Mouse (Mus musculus): Measurements from ENCODE around the gene Hoxb6. TPM values are rescaled to one million over a fixed set of nuclear protein-coding genes. Genes with fewer than 3 reads are reported as not detected.
A peak's percentile ranks its signal among the peaks of the same experiment; 100 is the strongest.

Hoxb6 gene
- polyA plus RNA-seq, 1 experiment from 2014 or later, result 11.6 TPM

GRCm38 (mm10) chr11:96277151-96278044 lies 14.9 kb upstream of the Hoxb6 start:
- no peak overlapping the region for H3K4me3 ChIP-seq (ENCODE audit: low read length)
- ATAC-seq (ENCODE audit: low read depth), result no peak
- H3K9me3 ChIP-seq (ENCODE audit: control insufficient read depth, low read length), result no peaks in the 10 kb centered on the region
- H3K36me3 ChIP-seq (ENCODE audit: control insufficient read depth, insufficient read depth, low read length), result no peaks in the 10 kb centered on the region
- H3K27me3 ChIP-seq (ENCODE audit: control insufficient read depth, insufficient read depth, low read depth, low read length), result peaks cover 89% of the 10 kb centered on the region
- 4% methylated on average over 35 of the region's 35 CpGs for WGBS
- peaks cover 3% of the 10 kb centered on the region for H3K4me1 ChIP-seq (replicated peaks; ENCODE audit: control insufficient read depth, insufficient read depth, low read length)
- no peak overlapping the region for H3K9ac ChIP-seq (ENCODE audit: low read length)
- H3K4me2 ChIP-seq (ENCODE audit: low read depth, low read length), result no peak overlapping the region
- H3K27ac ChIP-seq (ENCODE audit: low read length), result no peak overlapping the region

- Histone ChIP-seq H3K27ac (ENCODE audit: low read length) (no peak overlapping the region), H3K9me3 (ENCODE audit: control insufficient read depth, low read length) (no peaks in the 10 kb centered on the region), H3K4me3 (ENCODE audit: low read length) (no peak overlapping the region), H3K4me1 (replicated peaks; ENCODE audit: control insufficient read depth, insufficient read depth, low read length) (peaks cover 4% of the 10 kb centered on the region; the same call in 1 of the 2 replicates), H3K27me3 (ENCODE audit: control insufficient read depth, insufficient read depth, low read depth, low read length) (peaks cover 87% of the 10 kb centered on the region), H3K36me3 (ENCODE audit: control insufficient read depth, insufficient read depth, low read length) (no peaks in the 10 kb centered on the region), H3K4me2 (ENCODE audit: low read depth, low read length) (no peak overlapping the region), H3K9ac (ENCODE audit: low read length) (no peak overlapping the region)
- 24% methylated on average over 14 of the region's 14 CpGs for WGBS
- no peak for ATAC-seq (ENCODE audit: low read depth)
These were observed 14.0 kb upstream of the Hoxb6 start for GRCm38 (mm10) chr11:96278324-96278723.

GRCm38 (mm10) chr11:96278773-96279172 lies 13.5 kb upstream of the Hoxb6 start:
- ATAC-seq (ENCODE audit: low read depth), result peak; percentile 81
- Histone ChIP-seq H3K9me3 (ENCODE audit: control insufficient read depth, low read length) (no peaks in the 10 kb centered on the region), H3K4me2 (ENCODE audit: low read depth, low read length) (no peak overlapping the region), H3K36me3 (ENCODE audit: control insufficient read depth, insufficient read depth, low read length) (no peaks in the 10 kb centered on the region), H3K27me3 (ENCODE audit: control insufficient read depth, insufficient read depth, low read depth, low read length) (peaks cover 85% of the 10 kb centered on the region), H3K27ac (ENCODE audit: low read length) (no peak overlapping the region), H3K4me3 (ENCODE audit: low read length) (no peak overlapping the region), H3K4me1 (replicated peaks; ENCODE audit: control insufficient read depth, insufficient read depth, low read length) (peaks cover 4% of the 10 kb centered on the region; the same call in 1 of the 2 replicates), H3K9ac (ENCODE audit: low read length) (no peak overlapping the region)
- under 1% methylated on average over 9 of the region's 9 CpGs for WGBS

- H3K4me3 ChIP-seq (ENCODE audit: low read length), result no peak overlapping the region
- no peaks in the 10 kb centered on the region for H3K9me3 ChIP-seq (ENCODE audit: control insufficient read depth, low read length)
- H3K9ac ChIP-seq (ENCODE audit: low read length), result no peak overlapping the region
- no peak for ATAC-seq (ENCODE audit: low read depth)
- H3K27ac ChIP-seq (ENCODE audit: low read length), result no peak overlapping the region
- H3K4me2 ChIP-seq (ENCODE audit: low read depth, low read length), result no peak overlapping the region
- H3K36me3 ChIP-seq (ENCODE audit: control insufficient read depth, insufficient read depth, low read length), result no peaks in the 10 kb centered on the region
- H3K4me1 ChIP-seq (replicated peaks; ENCODE audit: control insufficient read depth, insufficient read depth, low read length), result peaks cover 4% of the 10 kb centered on the region; the same call in 1 of the 2 replicates
- H3K27me3 ChIP-seq (ENCODE audit: control insufficient read depth, insufficient read depth, low read depth, low read length), result peaks cover 76% of the 10 kb centered on the region
- 5% methylated on average over 31 of the region's 31 CpGs for WGBS
These were observed 12.6 kb upstream of the Hoxb6 start for GRCm38 (mm10) chr11:96279421-96280233.

- H3K36me3 ChIP-seq (ENCODE audit: control insufficient read depth, insufficient read depth, low read length), result no peaks in the 10 kb centered on the region
- peaks cover 68% of the 10 kb centered on the region for H3K27me3 ChIP-seq (ENCODE audit: control insufficient read depth, insufficient read depth, low read depth, low read length)
- H3K9me3 ChIP-seq (ENCODE audit: control insufficient read depth, low read length), result no peaks in the 10 kb centered on the region
- H3K4me1 ChIP-seq (replicated peaks; ENCODE audit: control insufficient read depth, insufficient read depth, low read length), result peaks cover 4% of the 10 kb centered on the region; the same call in 1 of the 2 replicates
- ATAC-seq (ENCODE audit: low read depth), result no peak
- no peak overlapping the region for H3K27ac ChIP-seq (ENCODE audit: low read length)
- no peak overlapping the region for H3K4me3 ChIP-seq (ENCODE audit: low read length)
- 24% methylated on average over 8 of the region's 8 CpGs for WGBS
- no peak overlapping the region for H3K9ac ChIP-seq (ENCODE audit: low read length)
- H3K4me2 ChIP-seq (ENCODE audit: low read depth, low read length), result no peak overlapping the region
These were observed 11.6 kb upstream of the Hoxb6 start for GRCm38 (mm10) chr11:96280399-96281378.

- H3K4me2 ChIP-seq (ENCODE audit: low read depth, low read length), result no peak overlapping the region
- no peaks in the 10 kb centered on the region for H3K36me3 ChIP-seq (ENCODE audit: control insufficient read depth, insufficient read depth, low read length)
- no peak overlapping the region for H3K4me3 ChIP-seq (ENCODE audit: low read length)
- H3K4me1 ChIP-seq (replicated peaks; ENCODE audit: control insufficient read depth, insufficient read depth, low read length), result peaks cover 4% of the 10 kb centered on the region; the same call in 1 of the 2 replicates
- WGBS, result 12% methylated on average over 18 of the region's 18 CpGs
- no peaks in the 10 kb centered on the region for H3K9me3 ChIP-seq (ENCODE audit: control insufficient read depth, low read length)
- H3K9ac ChIP-seq (ENCODE audit: low read length), result no peak overlapping the region
- peaks cover 67% of the 10 kb centered on the region for H3K27me3 ChIP-seq (ENCODE audit: control insufficient read depth, insufficient read depth, low read depth, low read length)
- no peak overlapping the region for H3K27ac ChIP-seq (ENCODE audit: low read length)
- ATAC-seq (ENCODE audit: low read depth), result no peak
These were observed 10.9 kb upstream of the Hoxb6 start for GRCm38 (mm10) chr11:96281396-96281795.

- no peak within 1 kb of the TSS for H3K27ac ChIP-seq (ENCODE audit: low read length)
- H3K9ac ChIP-seq (ENCODE audit: low read length), result no peak within 1 kb of the TSS
- H3K4me1 ChIP-seq (replicated peaks; ENCODE audit: control insufficient read depth, insufficient read depth, low read length), result peaks cover 4% of the 10 kb centered on the region; the same call in 1 of the 2 replicates
- peak within 1 kb of the TSS; percentile 76 for H3K4me2 ChIP-seq (ENCODE audit: low read depth, low read length)
- peaks cover 66% of the 10 kb centered on the region for H3K27me3 ChIP-seq (ENCODE audit: control insufficient read depth, insufficient read depth, low read depth, low read length)
- H3K4me3 ChIP-seq (ENCODE audit: low read length), result peak within 1 kb of the TSS; percentile 51
- no peaks in the 10 kb centered on the region for H3K9me3 ChIP-seq (ENCODE audit: control insufficient read depth, low read length)
- no peaks in the 10 kb centered on the region for H3K36me3 ChIP-seq (ENCODE audit: control insufficient read depth, insufficient read depth, low read length)
- ATAC-seq (ENCODE audit: low read depth), result no peak
- 2% methylated on average over 27 of the region's 27 CpGs for WGBS
These were observed 10.3 kb upstream of the Hoxb6 start, which contains the start of gene Hoxb8 for GRCm38 (mm10) chr11:96281855-96282570. Gene Hoxb8 (plus strand): TSS chr11:96281905.

- Histone ChIP-seq H3K27me3 (ENCODE audit: control insufficient read depth, insufficient read depth, low read depth, low read length) (peaks cover 67% of the 10 kb centered on the region), H3K4me1 (replicated peaks; ENCODE audit: control insufficient read depth, insufficient read depth, low read length) (peaks cover 4% of the 10 kb centered on the region; the same call in 1 of the 2 replicates), H3K4me2 (ENCODE audit: low read depth, low read length) (peak overlapping the region; percentile 76), H3K4me3 (ENCODE audit: low read length) (peak overlapping the region; percentile 51), H3K36me3 (ENCODE audit: control insufficient read depth, insufficient read depth, low read length) (no peaks in the 10 kb centered on the region), H3K9ac (ENCODE audit: low read length) (peak overlapping the region; percentile 45; the same call in 1 of the 2 replicates), H3K9me3 (ENCODE audit: control insufficient read depth, low read length) (no peaks in the 10 kb centered on the region), H3K27ac (ENCODE audit: low read length) (no peak overlapping the region)
- WGBS, result under 1% methylated on average over 49 of the region's 49 CpGs
- no peak for ATAC-seq (ENCODE audit: low read depth)
These were observed 9.4 kb upstream of the Hoxb6 start for GRCm38 (mm10) chr11:96282795-96283430.
